8 mouse cellular contexts compared by ENCODE assay signal in genomic region chr16:49616263-49616872, GRCm38 (mm10).
A peak's percentile ranks its signal among the peaks of the same experiment; 100 is the strongest.
DNase-seq lines count a peak whose midpoint lies in the region; ATAC-seq lines count a peak whose summit lies in the region.

No protein-coding gene starts in this region.

- no peaks in the 10 kb centered on the region for H3K9me3 ChIP-seq in embryonic facial prominence, embryonic 12.5 days
- H3K9me3 ChIP-seq in embryonic facial prominence, embryonic 10.5 days: peaks cover 8% of the 10 kb centered on the region; the same call in 1 of the 2 replicates
- H3K9me3 ChIP-seq in lung, embryonic 16.5 days (ENCODE audit: control insufficient read depth, low read length): peaks cover 9% of the 10 kb centered on the region; the same call in 1 of the 2 replicates
- no peaks in the 10 kb centered on the region for H3K9me3 ChIP-seq in neural tube, embryonic 14.5 days (ENCODE audit: control insufficient read depth, low read length)
- H3K9me3 ChIP-seq in forebrain, embryonic 15.5 days: no peaks in the 10 kb centered on the region; the same call in 1 of the 2 replicates

- no peak overlapping the region for H3K4me3 ChIP-seq in embryonic facial prominence, embryonic 12.5 days
- H3K4me3 ChIP-seq in embryonic facial prominence, embryonic 10.5 days: no peak overlapping the region
- no peak overlapping the region for H3K4me3 ChIP-seq in lung, embryonic 16.5 days (ENCODE audit: low read length)
- no peak overlapping the region for H3K4me3 ChIP-seq in neural tube, embryonic 14.5 days (ENCODE audit: low read depth, low read length)
- H3K4me3 ChIP-seq in forebrain, embryonic 15.5 days: no peak overlapping the region

- WGBS in embryonic facial prominence, embryonic 12.5 days: 68% methylated on average over 13 of the region's 13 CpGs
- 85% methylated on average over 13 of the region's 13 CpGs for WGBS in embryonic facial prominence, embryonic 10.5 days
- 49% methylated on average over 13 of the region's 13 CpGs for WGBS in lung, embryonic 16.5 days
- WGBS in neural tube, embryonic 14.5 days: 70% methylated on average over 13 of the region's 13 CpGs
- 71% methylated on average over 13 of the region's 13 CpGs for WGBS in forebrain, embryonic 15.5 days

- no peak overlapping the region for H3K9ac ChIP-seq in embryonic facial prominence, embryonic 12.5 days
- H3K9ac ChIP-seq in lung, embryonic 16.5 days (ENCODE audit: low read length): no peak overlapping the region
- no peak overlapping the region for H3K9ac ChIP-seq in neural tube, embryonic 14.5 days (replicated peaks; ENCODE audit: low read depth, low read length)
- no peak overlapping the region for H3K9ac ChIP-seq in forebrain, embryonic 15.5 days (replicated peaks)

- no peaks in the 10 kb centered on the region for H3K27me3 ChIP-seq in embryonic facial prominence, embryonic 12.5 days
- no peaks in the 10 kb centered on the region for H3K27me3 ChIP-seq in embryonic facial prominence, embryonic 10.5 days (replicated peaks; ENCODE audit: low read depth, poor library complexity, severe bottlenecking)
- H3K27me3 ChIP-seq in lung, embryonic 16.5 days (ENCODE audit: control insufficient read depth, insufficient read depth, low read depth, low read length): no peaks in the 10 kb centered on the region
- H3K27me3 ChIP-seq in neural tube, embryonic 14.5 days (ENCODE audit: control insufficient read depth, insufficient read depth, low read length): no peaks in the 10 kb centered on the region
- H3K27me3 ChIP-seq in forebrain, embryonic 15.5 days: no peaks in the 10 kb centered on the region

- DNase-seq in embryonic facial prominence, embryonic 10.5 days (ENCODE audit: low spot score): no peak
- no peak for DNase-seq in lung, adult 18-20 months
- peak; percentile 5 for DNase-seq in gastrocnemius, postnatal 25 days
- no peak for DNase-seq in thymus, postnatal 4 days

- no peaks in the 10 kb centered on the region for H3K4me1 ChIP-seq in embryonic facial prominence, embryonic 12.5 days
- H3K4me1 ChIP-seq in embryonic facial prominence, embryonic 10.5 days: no peaks in the 10 kb centered on the region
- H3K4me1 ChIP-seq in lung, embryonic 16.5 days (replicated peaks; ENCODE audit: control insufficient read depth, insufficient read depth, low read length): 0 out of 2 replicates have a peak, but pooled peaks cover 2% of the 10 kb centered on the region
- no peaks in the 10 kb centered on the region for H3K4me1 ChIP-seq in neural tube, embryonic 14.5 days (ENCODE audit: control insufficient read depth, insufficient read depth, low read length)
- no peaks in the 10 kb centered on the region for H3K4me1 ChIP-seq in forebrain, embryonic 15.5 days

- no peaks in the 10 kb centered on the region for H3K36me3 ChIP-seq in embryonic facial prominence, embryonic 12.5 days
- H3K36me3 ChIP-seq in embryonic facial prominence, embryonic 10.5 days (replicated peaks): no peaks in the 10 kb centered on the region
- H3K36me3 ChIP-seq in lung, embryonic 16.5 days (ENCODE audit: control insufficient read depth, insufficient read depth, low read length): no peaks in the 10 kb centered on the region
- H3K36me3 ChIP-seq in neural tube, embryonic 14.5 days (ENCODE audit: control insufficient read depth, insufficient read depth, low read length): no peaks in the 10 kb centered on the region
- no peaks in the 10 kb centered on the region for H3K36me3 ChIP-seq in forebrain, embryonic 15.5 days

- no peak overlapping the region for H3K27ac ChIP-seq in embryonic facial prominence, embryonic 12.5 days
- no peak overlapping the region for H3K27ac ChIP-seq in embryonic facial prominence, embryonic 10.5 days (replicated peaks)
- no peak overlapping the region for H3K27ac ChIP-seq in lung, embryonic 16.5 days (ENCODE audit: low read length)
- no peak overlapping the region for H3K27ac ChIP-seq in neural tube, embryonic 14.5 days (ENCODE audit: low read depth, low read length)
- no peak overlapping the region for H3K27ac ChIP-seq in forebrain, embryonic 15.5 days (replicated peaks)

- no peak for ATAC-seq in embryonic facial prominence, embryonic 12.5 days (ENCODE audit: insufficient number of reproducible peaks, insufficient read depth, low FRiP score, low TSS enrichment)
- ATAC-seq in lung, embryonic 16.5 days (ENCODE audit: low read depth): peak; percentile 78
- peak; percentile 61; the same call in 1 of the 2 replicates for ATAC-seq in neural tube, embryonic 14.5 days (ENCODE audit: low read depth)
- ATAC-seq in forebrain, embryonic 15.5 days (replicated peaks): no peak

- 0 out of 2 replicates have a peak overlapping the region, but pooled peaks have one; percentile 13 for H3K4me2 ChIP-seq in embryonic facial prominence, embryonic 12.5 days (replicated peaks)
- H3K4me2 ChIP-seq in lung, embryonic 16.5 days (ENCODE audit: low read depth, low read length): peak overlapping the region; percentile 26
- H3K4me2 ChIP-seq in neural tube, embryonic 14.5 days (ENCODE audit: low read depth, low read length): no peak overlapping the region
- no peak overlapping the region for H3K4me2 ChIP-seq in forebrain, embryonic 15.5 days (replicated peaks)

Comparison
In these comparisons a context has a peak if more than half of its experiments do, and no peak if none do; other contexts are left out.
1. ATAC-seq: peak in lung, embryonic 16.5 days (single experiment) and neural tube, embryonic 14.5 days (single experiment); none in embryonic facial prominence, embryonic 12.5 days (single experiment) and forebrain, embryonic 15.5 days (single experiment).
2. H3K4me2 ChIP-seq: peak in embryonic facial prominence, embryonic 12.5 days (single experiment) and lung, embryonic 16.5 days (single experiment); none in neural tube, embryonic 14.5 days (single experiment) and forebrain, embryonic 15.5 days (single experiment).